Mouse (Mus musculus): ENCODE measurements around the gene Ankrd23.

GRCm38 (mm10) chr1:36564101-36564500, 27.4 kb upstream of the Ankrd23 start:
- TF ChIP-seq CTCF (IDR thresholded peaks at IDR 0.05; ENCODE audit: borderline replicate concordance, control insufficient read depth, extremely low read depth, insufficient read depth, low read length, poor library complexity): no peak
- no peak for TF ChIP-seq POLR2A (IDR thresholded peaks at IDR 0.05; ENCODE audit: control insufficient read depth, extremely low read depth, insufficient read depth, low read length, poor library complexity)

Data from thymus, adult 2 months (tissue).